Mouse (Mus musculus): ENCODE data around the gene Htr1a.

DNA sequence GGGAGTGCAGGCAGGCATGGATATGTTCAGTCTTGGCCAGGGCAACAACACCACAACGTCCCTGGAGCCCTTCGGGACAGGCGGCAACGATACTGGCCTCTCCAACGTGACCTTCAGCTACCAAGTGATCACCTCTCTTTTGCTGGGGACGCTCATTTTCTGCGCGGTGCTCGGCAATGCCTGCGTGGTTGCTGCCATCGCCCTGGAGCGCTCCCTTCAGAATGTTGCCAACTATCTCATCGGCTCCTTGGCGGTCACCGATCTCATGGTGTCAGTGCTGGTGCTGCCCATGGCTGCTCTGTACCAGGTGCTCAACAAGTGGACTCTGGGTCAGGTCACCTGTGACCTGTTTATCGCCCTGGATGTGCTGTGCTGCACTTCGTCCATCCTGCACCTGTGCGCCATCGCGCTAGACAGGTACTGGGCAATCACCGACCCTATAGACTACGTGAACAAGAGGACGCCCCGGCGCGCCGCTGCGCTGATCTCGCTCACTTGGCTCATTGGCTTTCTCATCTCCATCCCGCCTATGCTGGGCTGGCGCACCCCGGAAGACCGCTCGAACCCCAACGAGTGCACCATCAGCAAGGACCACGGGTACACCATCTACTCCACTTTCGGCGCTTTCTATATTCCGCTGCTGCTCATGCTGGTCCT, 927 bp downstream of the Htr1a start:
- TF ChIP-seq CTCF (IDR thresholded peaks at IDR 0.05; ENCODE audit: borderline replicate concordance, insufficient read depth, low read depth, low read length) (no peak), POLR2A (IDR thresholded peaks at IDR 0.05; ENCODE audit: borderline replicate concordance, insufficient read depth, low read length) (no peak)
